Mouse (Mus musculus) lung, embryonic 16.5 days (tissue): ENCODE measurements around the gene Spata3. TPM values are rescaled to one million over a fixed set of nuclear protein-coding genes. Genes with fewer than 3 reads are reported as not detected.

Experiments
- ATAC-seq: fragments of 200-750 bp; cut with Nextera tagmentation; 2 replicates; pipeline ENCODE4 v1.8.0; 2017; ENCODE audit warnings: low read depth, mild to moderate bottlenecking, moderate library complexity
- H3K27ac ChIP-seq: fragments of 300-500 bp; sonication (generic); 2 replicates; pipeline ENCODE4 v1.5.1; 2014; ENCODE audit warnings: mild to moderate bottlenecking, control low read depth, low read length
- H3K27me3 ChIP-seq: fragments of 300-500 bp; sonication (generic); 2 replicates; pipeline ENCODE4 v1.6.1; 2014; ENCODE audit warnings: low read depth, low read length, mixed read lengths; ENCODE audit not compliant: control insufficient read depth, insufficient read depth
- H3K36me3 ChIP-seq: fragments of 300-500 bp; sonication (generic); 2 replicates; pipeline ENCODE4 v1.6.1; 2014; ENCODE audit warnings: low read length; ENCODE audit not compliant: control insufficient read depth, insufficient read depth
- H3K4me1 ChIP-seq: fragments of 300-500 bp; sonication (generic); replicated peaks from 2 replicates; pipeline ENCODE4 v1.6.1; 2014; ENCODE audit warnings: low read length, mixed read lengths; ENCODE audit not compliant: control insufficient read depth, insufficient read depth
- H3K4me2 ChIP-seq: fragments of 300-500 bp; sonication (generic); 2 replicates; pipeline ENCODE4 v1.6.1; 2014; ENCODE audit warnings: low read depth, low read length, control low read depth
- H3K4me3 ChIP-seq: fragments of 300-500 bp; sonication (generic); 2 replicates; pipeline ENCODE4 v1.5.1; 2014; ENCODE audit warnings: mild to moderate bottlenecking, low read length, control low read depth
- H3K9ac ChIP-seq: fragments of 300-500 bp; sonication (generic); 2 replicates; pipeline ENCODE4 v1.6.1; 2014; ENCODE audit warnings: low read length, control low read depth
- H3K9me3 ChIP-seq: fragments of 300-500 bp; sonication (generic); 2 replicates; pipeline ENCODE4 v1.6.1; 2016; ENCODE audit warnings: low read length; ENCODE audit not compliant: control insufficient read depth
- WGBS: fragments of 180-500 bp; shearing (Covaris S2); extraction: QIAGEN DNeasy Blood & Tissue Kit; methylation state at CpG from one replicate; pipeline ENCODE4 v1.1.7; 2014; 5-methylcytosine and 5-hydroxymethylcytosine counted together
- polyA plus RNA-seq: library from polyadenylated mRNA; unstranded; fragments of >200 nt; fragmentation: Nextera tagmentation; extraction: Ambion mirVana; gene quantifications from 2 replicates; pipeline ENCODE4 v1.2.1, GENCODE M21; 2015

Spata3 gene
- not detected in 2 replicates for polyA plus RNA-seq

GRCm38 (mm10) chr1:86016516-86016915, at the start of gene Spata3:
Gene Spata3 (plus strand): TSS chr1:86016816.
- Histone ChIP-seq H3K4me2 (no peak within 1 kb of the TSS), H3K27me3 (peaks cover 20% of the 10 kb centered on the region), H3K27ac (no peak within 1 kb of the TSS), H3K9me3 (no peaks in the 10 kb centered on the region), H3K9ac (no peak within 1 kb of the TSS), H3K4me1 (peaks cover 3% of the 10 kb centered on the region; the same call in 1 of the 2 replicates), H3K36me3 (no peaks in the 10 kb centered on the region), H3K4me3 (no peak within 1 kb of the TSS)
- 79% methylated on average over 8 of the region's 8 CpGs for WGBS
- ATAC-seq: no peak

- Histone ChIP-seq H3K4me3 (no peak overlapping the region), H3K9ac (no peak overlapping the region), H3K27ac (no peak overlapping the region), H3K36me3 (no peaks in the 10 kb centered on the region), H3K27me3 (no peaks in the 10 kb centered on the region), H3K4me1 (no peaks in the 10 kb centered on the region), H3K4me2 (no peak overlapping the region), H3K9me3 (no peaks in the 10 kb centered on the region)
- ATAC-seq: no peak
- WGBS: 59% methylated on average over 1 of the region's 1 CpGs
Measured at GRCm38 (mm10) chr1:85969081-85969480, 47.5 kb upstream of the Spata3 start.

GRCm38 (mm10) chr1:85969519-85969918, 47.1 kb upstream of the Spata3 start:
- Histone ChIP-seq H3K4me1 (no peaks in the 10 kb centered on the region), H3K4me3 (no peak overlapping the region), H3K27me3 (no peaks in the 10 kb centered on the region), H3K9me3 (no peaks in the 10 kb centered on the region), H3K4me2 (no peak overlapping the region), H3K27ac (no peak overlapping the region), H3K9ac (no peak overlapping the region), H3K36me3 (no peaks in the 10 kb centered on the region)
- 56% methylated on average over 1 of the region's 1 CpGs for WGBS
- ATAC-seq: 0 out of 2 replicates have a peak, but pooled peaks have one; percentile 26

GRCm38 (mm10) chr1:85971070-85971469, 45.5 kb upstream of the Spata3 start:
- H3K9ac ChIP-seq: no peak overlapping the region
- H3K4me3 ChIP-seq: no peak overlapping the region
- H3K9me3 ChIP-seq: no peaks in the 10 kb centered on the region
- H3K4me1 ChIP-seq: no peaks in the 10 kb centered on the region
- H3K4me2 ChIP-seq: no peak overlapping the region
- no peak overlapping the region for H3K27ac ChIP-seq
- WGBS: 84% methylated on average over 3 of the region's 3 CpGs
- no peaks in the 10 kb centered on the region for H3K36me3 ChIP-seq
- no peaks in the 10 kb centered on the region for H3K27me3 ChIP-seq
- no peak for ATAC-seq

- no peak overlapping the region for H3K4me3 ChIP-seq
- H3K36me3 ChIP-seq: no peaks in the 10 kb centered on the region
- no peaks in the 10 kb centered on the region for H3K4me1 ChIP-seq
- no peaks in the 10 kb centered on the region for H3K27me3 ChIP-seq
- no peak overlapping the region for H3K4me2 ChIP-seq
- no peak overlapping the region for H3K9ac ChIP-seq
- WGBS: 56% methylated on average over 3 of the region's 3 CpGs
- H3K27ac ChIP-seq: no peak overlapping the region
- ATAC-seq: no peak
- no peaks in the 10 kb centered on the region for H3K9me3 ChIP-seq
Measured at GRCm38 (mm10) chr1:85972341-85972740, 44.3 kb upstream of the Spata3 start.

GRCm38 (mm10) chr1:85973468-85973877, 43.1 kb upstream of the Spata3 start:
- no peak overlapping the region for H3K4me2 ChIP-seq
- ATAC-seq: no peak
- no peak overlapping the region for H3K27ac ChIP-seq
- no peaks in the 10 kb centered on the region for H3K36me3 ChIP-seq
- H3K9me3 ChIP-seq: no peaks in the 10 kb centered on the region
- H3K27me3 ChIP-seq: no peaks in the 10 kb centered on the region
- no peak overlapping the region for H3K9ac ChIP-seq
- H3K4me1 ChIP-seq: no peaks in the 10 kb centered on the region
- H3K4me3 ChIP-seq: no peak overlapping the region
- 72% methylated on average over 2 of the region's 2 CpGs for WGBS

GRCm38 (mm10) chr1:85977709-85978108, 38.9 kb upstream of the Spata3 start:
- no peak overlapping the region for H3K9ac ChIP-seq
- no peak overlapping the region for H3K27ac ChIP-seq
- ATAC-seq: no peak
- 50% methylated on average over 3 of the region's 3 CpGs for WGBS
- H3K9me3 ChIP-seq: no peaks in the 10 kb centered on the region
- no peaks in the 10 kb centered on the region for H3K27me3 ChIP-seq
- no peak overlapping the region for H3K4me3 ChIP-seq
- no peaks in the 10 kb centered on the region for H3K4me1 ChIP-seq
- no peak overlapping the region for H3K4me2 ChIP-seq
- no peaks in the 10 kb centered on the region for H3K36me3 ChIP-seq

GRCm38 (mm10) chr1:85981738-85982357, 34.8 kb upstream of the Spata3 start:
- no peak for ATAC-seq
- H3K9me3 ChIP-seq: no peaks in the 10 kb centered on the region
- no peak overlapping the region for H3K9ac ChIP-seq
- no peaks in the 10 kb centered on the region for H3K36me3 ChIP-seq
- no peaks in the 10 kb centered on the region for H3K4me1 ChIP-seq
- H3K4me2 ChIP-seq: no peak overlapping the region
- no peaks in the 10 kb centered on the region for H3K27me3 ChIP-seq
- H3K27ac ChIP-seq: no peak overlapping the region
- H3K4me3 ChIP-seq: no peak overlapping the region
- WGBS: 49% methylated on average over 7 of the region's 7 CpGs

GRCm38 (mm10) chr1:85985784-85986183, 30.8 kb upstream of the Spata3 start:
- Histone ChIP-seq H3K4me1 (no peaks in the 10 kb centered on the region), H3K9me3 (no peaks in the 10 kb centered on the region), H3K27ac (no peak overlapping the region), H3K36me3 (no peaks in the 10 kb centered on the region), H3K27me3 (no peaks in the 10 kb centered on the region), H3K4me3 (no peak overlapping the region), H3K4me2 (no peak overlapping the region), H3K9ac (no peak overlapping the region)
- no peak for ATAC-seq
- 64% methylated on average over 3 of the region's 3 CpGs for WGBS

- no peaks in the 10 kb centered on the region for H3K4me1 ChIP-seq
- H3K9ac ChIP-seq: no peak overlapping the region
- H3K36me3 ChIP-seq: no peaks in the 10 kb centered on the region
- H3K4me3 ChIP-seq: no peak overlapping the region
- H3K4me2 ChIP-seq: no peak overlapping the region
- no peak for ATAC-seq
- H3K27me3 ChIP-seq: no peaks in the 10 kb centered on the region
- no peak overlapping the region for H3K27ac ChIP-seq
- no peaks in the 10 kb centered on the region for H3K9me3 ChIP-seq
- 62% methylated on average over 4 of the region's 4 CpGs for WGBS
Measured at GRCm38 (mm10) chr1:85988351-85988750, 28.3 kb upstream of the Spata3 start.
